Mouse (Mus musculus) heart, postnatal 0 days (tissue): ENCODE data around the gene Gm3435. TPM values are rescaled to one million over a fixed set of nuclear protein-coding genes. Genes with fewer than 3 reads are reported as not detected.
A peak's percentile ranks its signal among the peaks of the same experiment; 100 is the strongest.

Experiments
- ATAC-seq: fragments of 200-750 bp; cut with Nextera tagmentation; 2 replicates; pipeline ENCODE4 v1.8.0; 2017; ENCODE audit warnings: low read depth, moderate number of reproducible peaks, moderate library complexity; ENCODE audit not compliant: insufficient read depth
- DNase-seq: peaks from one replicate; pipeline ENCODE4 v3.0.0-alpha.2; 2016; ENCODE audit warnings: low spot score
- H3K27ac ChIP-seq: fragments of 300-500 bp; sonication (generic); 2 replicates; pipeline ENCODE4 v1.5.1; 2014; ENCODE audit warnings: low read depth, mild to moderate bottlenecking
- H3K27me3 ChIP-seq: fragments of 300-500 bp; sonication (generic); 2 replicates; pipeline ENCODE4 v1.6.1; 2014; ENCODE audit warnings: low read length, mixed read lengths; ENCODE audit not compliant: control insufficient read depth, insufficient read depth
- H3K36me3 ChIP-seq: fragments of 300-500 bp; sonication (generic); replicated peaks from 2 replicates; pipeline ENCODE4 v1.6.1; 2014; ENCODE audit warnings: low read length, mixed read lengths; ENCODE audit not compliant: control insufficient read depth, insufficient read depth
- H3K4me1 ChIP-seq: fragments of 300-500 bp; sonication (generic); 2 replicates; pipeline ENCODE4 v1.6.1; 2014; ENCODE audit warnings: antibody characterized with exemption; ENCODE audit not compliant: control insufficient read depth, insufficient read depth
- H3K4me2 ChIP-seq: fragments of 300-500 bp; sonication (generic); 2 replicates; pipeline ENCODE4 v1.6.1; 2014; ENCODE audit warnings: low read depth, mild to moderate bottlenecking, low read length, moderate library complexity
- H3K4me3 ChIP-seq: fragments of 300-500 bp; sonication (generic); 2 replicates; pipeline ENCODE4 v1.5.1; 2014; ENCODE audit warnings: low read depth, low read length
- H3K9ac ChIP-seq: fragments of 300-500 bp; sonication (generic); replicated peaks from 2 replicates; pipeline ENCODE4 v1.6.1; 2014; ENCODE audit warnings: low read depth, low read length, mixed read lengths
- H3K9me3 ChIP-seq: fragments of 300-500 bp; sonication (generic); replicated peaks from 2 replicates; pipeline ENCODE4 v1.6.1; 2016; ENCODE audit warnings: low read length; ENCODE audit not compliant: control insufficient read depth
- CTCF ChIP-seq: IDR thresholded peaks from 2 replicates; pipeline ENCODE4 v1.5.1; 2016; ENCODE audit warnings: antibody characterized with exemption, control low read depth, low read depth
- EP300 ChIP-seq: IDR thresholded peaks from 2 replicates; pipeline ENCODE4 v1.6.1; 2016; ENCODE audit warnings: antibody characterized with exemption, low read depth
- WGBS: fragments of 180-500 bp; shearing (Covaris S2); extraction: QIAGEN DNeasy Blood & Tissue Kit; methylation state at CpG from one replicate; pipeline ENCODE4 v1.1.7; 2014; 5-methylcytosine and 5-hydroxymethylcytosine counted together
- polyA plus RNA-seq: library from polyadenylated mRNA; unstranded; fragments of >200 nt; fragmentation: Nextera tagmentation; extraction: Ambion mirVana; gene quantifications from 2 replicates; pipeline ENCODE4 v1.2.1, GENCODE M21; 2015
- total RNA-seq: library from RNA; depleted of rRNA; stranded (reverse); fragments of >200 nt; gene quantifications from 2 replicates; pipeline ENCODE4 v1.2.3, GENCODE M21; 2014; ENCODE audit warnings: low replicate concordance; rRNA removed

The Gm3435 gene
- total and polyA plus RNA-seq, 2 experiments from 2014 or later, result 6.2 TPM; not detected in 1

- no peak overlapping the region for H3K4me3 ChIP-seq
- no peak overlapping the region for H3K9ac ChIP-seq
- H3K4me2 ChIP-seq, result no peak overlapping the region
- H3K9me3 ChIP-seq, result no peaks in the 10 kb centered on the region
- DNase-seq (no peak), ATAC-seq (no peak)
- H3K36me3 ChIP-seq, result peaks cover 16% of the 10 kb centered on the region; the same call in 1 of the 2 replicates
- 0 out of 2 replicates have a peak, but pooled peaks cover 4% of the 10 kb centered on the region for H3K27me3 ChIP-seq
- WGBS, result 54% methylated on average over 6 of the region's 6 CpGs
- no peak overlapping the region for H3K27ac ChIP-seq
- H3K4me1 ChIP-seq, result 0 out of 2 replicates have a peak, but pooled peaks cover 4% of the 10 kb centered on the region
- TF ChIP-seq EP300 (no peak), CTCF (no peak)
These were observed 56.1 kb downstream of the Gm3435 start for GRCm38 (mm10) chr17:15066066-15066465.

GRCm38 (mm10) chr17:15066911-15067310, 56.9 kb downstream of the Gm3435 start:
- TF ChIP-seq CTCF (no peak), EP300 (no peak)
- Histone ChIP-seq H3K27ac (no peak overlapping the region), H3K4me3 (no peak overlapping the region), H3K27me3 (0 out of 2 replicates have a peak, but pooled peaks cover 4% of the 10 kb centered on the region), H3K4me2 (no peak overlapping the region), H3K36me3 (peaks cover 15% of the 10 kb centered on the region; the same call in 1 of the 2 replicates), H3K4me1 (0 out of 2 replicates have a peak, but pooled peaks cover 4% of the 10 kb centered on the region), H3K9ac (no peak overlapping the region), H3K9me3 (no peaks in the 10 kb centered on the region)
- WGBS, result 58% methylated on average over 1 of the region's 1 CpGs
- DNase-seq (no peak), ATAC-seq (no peak)

GRCm38 (mm10) chr17:15068040-15068792, 58.2 kb downstream of the Gm3435 start:
- DNase-seq, result peak; percentile 25
- no peak overlapping the region for H3K4me3 ChIP-seq
- H3K4me1 ChIP-seq, result 0 out of 2 replicates have a peak, but pooled peaks cover 4% of the 10 kb centered on the region
- no peak for TF ChIP-seq CTCF
- no peak for TF ChIP-seq EP300
- H3K9me3 ChIP-seq, result no peaks in the 10 kb centered on the region
- H3K27ac ChIP-seq, result no peak overlapping the region
- WGBS, result 51% methylated on average over 8 of the region's 8 CpGs
- no peak overlapping the region for H3K4me2 ChIP-seq
- no peaks in the 10 kb centered on the region for H3K27me3 ChIP-seq
- no peak for ATAC-seq
- H3K36me3 ChIP-seq, result peaks cover 7% of the 10 kb centered on the region; the same call in 1 of the 2 replicates
- no peak overlapping the region for H3K9ac ChIP-seq

- Histone ChIP-seq H3K9me3 (no peaks in the 10 kb centered on the region), H3K9ac (no peak overlapping the region), H3K27ac (no peak overlapping the region), H3K4me2 (no peak overlapping the region), H3K27me3 (no peaks in the 10 kb centered on the region), H3K36me3 (no peaks in the 10 kb centered on the region), H3K4me1 (0 out of 2 replicates have a peak, but pooled peaks cover 4% of the 10 kb centered on the region), H3K4me3 (no peak overlapping the region)
- TF ChIP-seq CTCF (no peak), EP300 (no peak)
- ATAC-seq (no peak), DNase-seq (no peak)
- WGBS, result 53% methylated on average over 2 of the region's 2 CpGs
These were observed 59.1 kb downstream of the Gm3435 start for GRCm38 (mm10) chr17:15069124-15069523.

Other genes with a start within 250 kb of the Gm3435 start
- 0.46 and 0.66 TPM in 2 replicates for gene Wdr27, start 67.0 kb upstream of the Gm3435 start, total RNA-seq
- 4.7 and 4.9 TPM in 2 replicates for gene Wdr27, start 67.0 kb upstream of the Gm3435 start, polyA plus RNA-seq
- gene 1600012H06Rik, start 67.0 kb upstream of the Gm3435 start, total RNA-seq, result 15.7 and 20.1 TPM in 2 replicates
- gene 1600012H06Rik, start 67.0 kb upstream of the Gm3435 start, polyA plus RNA-seq, result 23.4 and 24.3 TPM in 2 replicates
- gene Phf10, start 48.9 kb upstream of the Gm3435 start, total RNA-seq, result 33.9 and 41.0 TPM in 2 replicates
- gene Phf10, start 48.9 kb upstream of the Gm3435 start, polyA plus RNA-seq, result 17.2 and 18.2 TPM in 2 replicates
- 1.5 and 13.4 TPM in 2 replicates for gene 9030025P20Rik, start 31.7 kb upstream of the Gm3435 start, total RNA-seq
- 5.9 and 7.3 TPM in 2 replicates for gene 9030025P20Rik, start 31.7 kb upstream of the Gm3435 start, polyA plus RNA-seq
- gene Gm3417, start 31.4 kb upstream of the Gm3435 start, total RNA-seq, result not detected in 2 replicates
- 1.2 TPM in 1 of 2 replicates, not detected in the other for gene Gm3417, start 31.4 kb upstream of the Gm3435 start, polyA plus RNA-seq
- gene Ermard, start 31.0 kb downstream of the Gm3435 start, total RNA-seq, result 15.3 and 35.6 TPM in 2 replicates
- gene Ermard, start 31.0 kb downstream of the Gm3435 start, polyA plus RNA-seq, result 39.5 and 41.8 TPM in 2 replicates
- not detected in 2 replicates for gene Tcte3, start 31.3 kb downstream of the Gm3435 start, total RNA-seq
- not detected in 2 replicates for gene Tcte3, start 31.3 kb downstream of the Gm3435 start, polyA plus RNA-seq
- gene Gm3448, start 31.4 kb downstream of the Gm3435 start, total RNA-seq, result 0.04 and 1.8 TPM in 2 replicates
- gene Gm3448, start 31.4 kb downstream of the Gm3435 start, polyA plus RNA-seq, result 2.9 and 3.0 TPM in 2 replicates